Mouse (Mus musculus): ENCODE results near the gene Olfr365.

The Olfr365 gene

DNA sequence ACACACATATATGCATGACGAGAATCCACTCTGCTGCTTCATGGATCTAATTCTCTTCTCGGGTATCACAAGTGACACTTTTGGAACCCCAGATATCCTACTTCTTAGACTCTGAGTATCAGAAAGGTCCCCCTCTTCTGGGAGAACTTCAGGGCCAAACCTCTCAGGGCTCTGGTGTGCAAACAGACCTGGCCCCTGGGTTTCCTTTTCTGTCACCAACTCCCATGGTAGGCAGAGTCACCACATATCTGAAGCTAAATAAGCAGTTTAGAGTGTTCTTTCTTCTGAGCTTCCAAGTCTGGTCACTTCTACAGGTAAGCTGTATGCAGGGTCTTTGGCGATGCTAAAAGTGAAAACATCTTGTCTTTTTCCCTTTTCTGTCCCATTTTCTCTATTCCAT, at the start of gene Olfr365:
Gene Olfr365 (plus strand): TSS at position 301 of the 400 bp plus-strand sequence.
- no peak for DNase-seq (ENCODE audit: extremely low spot score)

DNA sequence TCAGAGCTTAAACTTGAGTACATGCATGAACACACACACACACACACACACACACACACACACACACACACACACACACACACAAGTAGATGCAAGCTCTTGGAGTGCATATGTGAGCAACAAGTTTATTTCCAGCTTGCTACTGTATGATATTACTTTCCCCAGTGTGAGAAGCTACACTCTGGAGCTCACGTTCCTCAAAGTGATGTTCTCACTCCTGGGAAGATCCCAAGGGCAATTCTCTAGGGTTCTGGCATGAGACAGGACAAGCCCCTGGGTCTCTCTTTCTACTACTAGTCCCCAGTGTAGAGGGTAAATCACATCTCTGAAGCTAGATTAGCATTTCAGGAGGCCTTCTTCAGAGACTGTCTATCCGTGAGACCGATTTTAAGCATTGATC, 49.0 kb upstream of the Olfr365 start, which contains the start of gene Olfr364-ps1:
Gene Olfr364-ps1 (plus strand): TSS at position 301 of the 400 bp plus-strand sequence.
- no peak for DNase-seq (ENCODE audit: extremely low spot score)

DNA sequence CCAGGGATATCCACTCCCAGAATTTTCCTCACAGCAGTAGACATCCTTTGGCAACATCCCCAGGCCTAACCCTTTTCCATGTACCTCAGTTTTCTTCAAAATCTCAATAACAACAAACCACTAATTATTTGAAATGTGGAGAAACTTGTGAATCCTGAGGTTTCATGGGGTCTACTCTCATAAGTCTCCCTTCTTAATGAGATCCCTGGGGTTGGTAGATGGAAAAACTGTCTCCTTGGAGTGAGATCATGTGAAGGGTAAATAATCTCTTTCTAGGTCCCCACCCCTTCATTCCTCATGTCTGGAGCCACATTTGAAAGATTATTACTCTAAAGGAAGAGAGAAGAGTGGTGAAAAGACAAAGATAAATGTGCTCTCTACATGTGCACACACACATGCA, 23.3 kb downstream of the Olfr365 start, which contains the start of gene Olfr366:
Gene Olfr366 (plus strand): TSS at position 301 of the 400 bp plus-strand sequence.
- DNase-seq (ENCODE audit: extremely low spot score): no peak

All from embryo, embryonic 9.5 days (tissue).